In genomic region chr4:100429371-100429900, GRCm38 (mm10) we compare ENCODE assay signal across 21 mouse cellular contexts. TPM values are rescaled to one million over a fixed set of nuclear protein-coding genes. Genes with fewer than 3 reads are reported as not detected.
DNase-seq lines count a peak whose midpoint lies in the region; ATAC-seq and TF ChIP-seq lines count a peak whose summit lies in the region.
"Had no signal": no experiment of that assay in that cellular context is flagged by ENCODE, and none has a peak within 500 bp of the region (broad histone marks: within the 10 kb centered on the region; RNA-seq: fewer than 3 reads in every experiment).

No protein-coding gene starts in this region.

- intact Hi-C loops in gastrocnemius, adult 2 months (cut with DNase I): no loop called here

- WGBS in kidney, embryonic 15.5 days: 22% methylated on average over 2 of the region's 2 CpGs
- 91% methylated on average over 2 of the region's 2 CpGs for WGBS in midbrain, embryonic 13.5 days

- TF ChIP-seq CTCF in gastrocnemius, adult 2 months (IDR thresholded peaks at IDR 0.05): no peak

- H3K27me3 ChIP-seq in kidney, embryonic 15.5 days: no peaks in the 10 kb centered on the region
- no peaks in the 10 kb centered on the region for H3K27me3 ChIP-seq in midbrain, embryonic 13.5 days
- H3K27me3 ChIP-seq: hindbrain, embryonic 15.5 days; lung, embryonic 15.5 days; neural tube, embryonic 15.5 days; Patski had no signal

- H3K4me3 ChIP-seq in gastrocnemius, adult 2 months: no peak overlapping the region
- H3K4me3 ChIP-seq in kidney, embryonic 15.5 days (replicated peaks): no peak overlapping the region
- H3K4me3 ChIP-seq in midbrain, embryonic 13.5 days (replicated peaks): no peak overlapping the region
- H3K4me3 ChIP-seq: embryonic facial prominence, embryonic 13.5 days; hindbrain, embryonic 15.5 days; limb, embryonic 15.5 days; lung, embryonic 15.5 days; midbrain, embryonic 10.5 days; neural tube, embryonic 15.5 days had no signal

- no peak overlapping the region for H3K9ac ChIP-seq in kidney, embryonic 15.5 days
- H3K9ac ChIP-seq in midbrain, embryonic 13.5 days (replicated peaks): no peak overlapping the region
- H3K9ac ChIP-seq: embryonic facial prominence, embryonic 13.5 days; hindbrain, embryonic 15.5 days; limb, embryonic 15.5 days; lung, embryonic 15.5 days; neural tube, embryonic 15.5 days had no signal

- H3K27ac ChIP-seq in gastrocnemius, adult 2 months: peak overlapping the region; percentile 53
- peak overlapping the region; percentile 7 for H3K27ac ChIP-seq in kidney, embryonic 15.5 days
- H3K27ac ChIP-seq in midbrain, embryonic 13.5 days: no peak overlapping the region
- H3K27ac ChIP-seq: embryonic facial prominence, embryonic 13.5 days; hindbrain, embryonic 15.5 days; limb, embryonic 15.5 days; lung, embryonic 15.5 days; midbrain, embryonic 10.5 days; neural tube, embryonic 15.5 days had no signal

- no peaks in the 10 kb centered on the region for H3K9me3 ChIP-seq in kidney, embryonic 15.5 days (replicated peaks)
- no peaks in the 10 kb centered on the region for H3K9me3 ChIP-seq in midbrain, embryonic 13.5 days
- H3K9me3 ChIP-seq: embryonic facial prominence, embryonic 13.5 days; hindbrain, embryonic 15.5 days; limb, embryonic 15.5 days; lung, embryonic 15.5 days; midbrain, embryonic 10.5 days; neural tube, embryonic 15.5 days had no signal

- H3K36me3 ChIP-seq in kidney, embryonic 15.5 days: peaks cover 4% of the 10 kb centered on the region; the same call in 1 of the 2 replicates
- no peaks in the 10 kb centered on the region for H3K36me3 ChIP-seq in midbrain, embryonic 13.5 days
- H3K36me3 ChIP-seq: hindbrain, embryonic 15.5 days; limb, embryonic 15.5 days; midbrain, embryonic 10.5 days; neural tube, embryonic 15.5 days had no signal

- no peak for ATAC-seq in kidney, embryonic 15.5 days (replicated peaks; ENCODE audit: low FRiP score)
- no peak for ATAC-seq in midbrain, embryonic 13.5 days
- ATAC-seq: intestine, postnatal 0 days; Patski had no signal

- peaks cover 11% of the 10 kb centered on the region for H3K4me1 ChIP-seq in kidney, embryonic 15.5 days
- no peaks in the 10 kb centered on the region for H3K4me1 ChIP-seq in midbrain, embryonic 13.5 days (replicated peaks)
- H3K4me1 ChIP-seq: hindbrain, embryonic 15.5 days; neural tube, embryonic 15.5 days had no signal

- no peak overlapping the region for H3K4me2 ChIP-seq in kidney, embryonic 15.5 days
- H3K4me2 ChIP-seq in midbrain, embryonic 13.5 days (replicated peaks): no peak overlapping the region
- H3K4me2 ChIP-seq: embryonic facial prominence, embryonic 13.5 days; hindbrain, embryonic 15.5 days; limb, embryonic 15.5 days; lung, embryonic 15.5 days; neural tube, embryonic 15.5 days had no signal

- DNase-seq in gastrocnemius, adult 2 months: peak; percentile 34
- DNase-seq in gastrocnemius, postnatal 10 days: no peak
- no peak for DNase-seq in kidney, postnatal 10 days
- DNase-seq in fibroblast of lung, adult 2 months (ENCODE audit: low read depth): peak; percentile 27
- peak; percentile 21 for DNase-seq in lung, postnatal 25 days (ENCODE audit: low spot score)
- DNase-seq in right cerebral cortex, postnatal 25 days: no peak
- DNase-seq: adrenal gland, adult 2 months; cerebellum, adult 11-12 months had no signal

RNA-seq across cellular contexts. Expression of gene Ube2u, which starts 49.2 kb away (rescaled TPM):
- total RNA-seq in gastrocnemius, adult 2 months (2021): not detected
- not detected for total RNA-seq in gastrocnemius, postnatal 10 days (2021)
- polyA plus RNA-seq in kidney, embryonic 15.5 days (2015; fragmentation: Nextera tagmentation; extraction: Ambion mirVana): 0.68 and 1.8 TPM in 2 replicates
- 0.57 and 0.63 TPM in 2 replicates for polyA plus RNA-seq in midbrain, embryonic 13.5 days (2015; fragmentation: Nextera tagmentation; extraction: Ambion mirVana)
- total RNA-seq: common myeloid progenitor, adult 5-6 weeks; left cerebral cortex, postnatal 14 days had no signal
- polyA plus RNA-seq: adrenal gland, adult 2 months; Patski; small intestine, adult 2 months had no signal

Comparison
In these comparisons a context has a peak if more than half of its experiments do, and no peak if none do; other contexts are left out.
1. DNase-seq: peak in gastrocnemius, adult 2 months (single experiment), fibroblast of lung, adult 2 months (single experiment) and lung, postnatal 25 days (single experiment); none in gastrocnemius, postnatal 10 days (single experiment), kidney, postnatal 10 days (single experiment) and right cerebral cortex, postnatal 25 days (single experiment).